Mouse (Mus musculus) left cerebral cortex, postnatal 36 days (tissue): ENCODE results near the gene Nbas. TPM values are rescaled to one million over a fixed set of nuclear protein-coding genes. Genes with fewer than 3 reads are reported as not detected.
A peak's percentile ranks its signal among the peaks of the same experiment; 100 is the strongest.

Experiments
- DNase-seq, 2 experiments: peaks; one replicate each; pipeline ENCODE4 v3.0.0; 2021 to 2022; ENCODE audit warnings: low spot score in 2 of 2, mixed read lengths in 1 of 2
- intact Hi-C: fragments of 180-260 bp; cut with DNase I; formaldehyde crosslinking; loops from one replicate; pipeline ENCODE4 v1.15.1; 2025
- total RNA-seq, 2 experiments: library from RNA; stranded (reverse); gene quantifications; 2 replicates each; pipeline ENCODE4 v1.2.3; 2021

Gene Nbas
- total RNA-seq, 2 experiments from 2014 or later = 31.3 to 33.6 TPM

DNA sequence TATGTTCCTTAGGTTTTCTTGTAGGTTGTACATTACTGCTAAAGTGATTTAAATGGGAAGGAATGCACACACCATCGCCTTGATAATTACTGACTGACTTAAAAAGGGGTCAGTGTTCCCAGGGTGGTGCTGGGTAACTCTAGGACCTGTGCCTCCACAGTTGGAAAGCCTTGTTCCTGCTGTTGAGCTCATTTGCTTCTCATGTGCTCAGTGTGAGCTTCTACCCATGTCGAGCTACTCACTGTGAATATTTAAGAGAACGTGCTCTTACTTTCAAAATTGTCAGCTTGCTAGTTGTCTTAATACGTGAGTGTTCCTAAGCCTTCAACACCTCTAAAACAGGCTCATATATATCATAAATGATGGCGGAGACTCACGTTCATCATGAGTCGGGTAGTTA lies 112.6 kb downstream of the Nbas start:
- DNase-seq = no peak
- intact Hi-C loops = no loop called here

DNA sequence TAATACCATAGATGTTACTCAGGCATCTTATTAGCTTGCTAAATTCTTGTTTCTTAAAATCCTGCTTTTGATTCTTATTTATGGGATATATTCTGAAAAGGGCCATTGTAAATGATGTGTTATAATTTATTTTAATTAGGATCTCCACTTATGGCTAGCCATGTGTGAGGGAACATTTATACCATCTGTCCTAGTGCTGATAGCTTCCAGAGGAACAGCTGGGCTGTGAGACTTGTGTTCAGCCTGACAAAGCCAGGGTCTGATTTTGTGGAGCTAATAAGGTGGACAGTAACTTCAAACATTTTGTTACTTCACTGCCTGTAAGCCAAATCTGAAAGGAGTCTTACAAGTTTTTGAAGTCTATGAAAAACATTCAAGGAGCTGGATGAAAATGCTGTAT lies 113.1 kb downstream of the Nbas start:
- DNase-seq = no peak
- intact Hi-C loops = no loop called here

DNA sequence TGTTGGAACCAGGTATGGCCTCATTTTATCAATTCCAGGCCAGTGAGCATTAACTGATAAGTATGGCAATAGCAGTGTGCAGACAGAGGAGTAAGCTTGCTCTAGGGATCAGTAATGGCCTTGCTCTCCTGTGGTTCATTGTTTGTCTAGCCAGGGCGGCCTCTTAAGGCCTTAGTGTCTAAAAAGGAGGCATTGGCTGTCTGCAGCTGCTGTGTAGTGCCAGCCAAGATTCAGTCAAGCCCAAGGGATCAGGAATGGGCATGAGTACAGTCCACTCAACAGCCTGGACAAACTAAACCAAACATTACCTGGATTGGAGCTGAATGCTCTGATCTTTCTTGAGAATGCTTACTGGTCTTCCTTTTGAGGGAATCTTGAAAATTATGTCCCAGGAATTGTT lies 120.7 kb downstream of the Nbas start:
- no peak for DNase-seq
- intact Hi-C loops = no loop called here

DNA sequence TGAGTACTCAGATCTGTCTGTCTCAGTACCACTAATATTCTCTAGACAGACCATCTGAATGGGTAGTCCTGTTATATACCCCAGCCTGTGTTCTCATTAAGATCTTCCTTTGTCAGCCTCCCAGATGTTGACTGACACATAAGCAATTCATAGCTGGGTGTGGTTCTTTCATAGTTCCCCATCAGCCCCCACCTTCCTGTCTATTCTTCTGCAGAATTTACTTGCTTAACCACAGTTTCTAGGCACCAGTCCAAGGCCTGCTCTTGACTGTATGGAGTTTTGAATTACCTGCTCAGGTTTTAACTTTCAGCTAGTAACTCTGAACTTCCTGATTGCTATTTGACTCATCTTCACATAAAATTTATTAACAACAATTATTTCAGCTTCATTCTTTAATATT lies 141.3 kb downstream of the Nbas start:
- no peak for DNase-seq
- intact Hi-C loops = no loop called here

DNA sequence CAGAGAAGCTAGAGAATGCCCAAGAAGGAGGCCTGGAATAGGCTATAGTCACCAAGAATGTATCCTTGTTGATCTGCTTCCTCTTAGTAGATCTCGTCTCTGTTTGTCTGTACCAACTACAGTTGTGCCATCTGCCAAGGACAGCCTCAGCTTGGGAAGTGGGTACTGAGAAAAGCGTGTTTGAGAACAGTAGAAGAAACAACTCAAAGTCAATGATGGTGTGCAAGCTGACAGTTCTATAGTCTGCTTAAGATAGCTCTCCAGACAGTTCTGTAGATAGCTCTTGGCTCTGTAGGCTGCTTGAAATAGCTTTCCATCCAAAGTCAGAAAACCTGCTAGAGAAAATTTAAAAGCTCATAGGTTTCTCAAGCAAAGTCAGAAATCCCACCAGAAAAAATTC lies 149.7 kb downstream of the Nbas start:
- intact Hi-C loops = no loop called here
- DNase-seq = peak; percentile 20 to 23

DNA sequence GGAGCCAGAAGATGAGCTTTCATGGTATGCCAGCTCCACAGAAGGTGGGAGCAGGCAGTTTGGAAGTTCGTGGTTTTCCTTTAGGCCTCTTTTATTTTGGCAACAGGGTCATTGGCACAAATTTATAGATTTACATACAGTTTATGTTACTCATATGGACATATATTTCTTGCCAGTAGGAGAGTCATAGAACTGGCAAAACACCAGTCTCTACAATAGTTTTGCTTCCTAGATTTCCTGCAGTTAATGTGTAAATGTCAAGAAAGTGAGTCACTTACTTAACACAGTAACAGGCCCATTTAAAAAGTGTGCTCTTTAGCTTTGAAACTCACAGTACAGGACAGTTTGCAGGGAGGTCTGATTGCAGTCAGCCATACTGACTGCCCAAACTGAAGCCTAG lies 161.3 kb downstream of the Nbas start:
- intact Hi-C loops = no loop called here

DNA sequence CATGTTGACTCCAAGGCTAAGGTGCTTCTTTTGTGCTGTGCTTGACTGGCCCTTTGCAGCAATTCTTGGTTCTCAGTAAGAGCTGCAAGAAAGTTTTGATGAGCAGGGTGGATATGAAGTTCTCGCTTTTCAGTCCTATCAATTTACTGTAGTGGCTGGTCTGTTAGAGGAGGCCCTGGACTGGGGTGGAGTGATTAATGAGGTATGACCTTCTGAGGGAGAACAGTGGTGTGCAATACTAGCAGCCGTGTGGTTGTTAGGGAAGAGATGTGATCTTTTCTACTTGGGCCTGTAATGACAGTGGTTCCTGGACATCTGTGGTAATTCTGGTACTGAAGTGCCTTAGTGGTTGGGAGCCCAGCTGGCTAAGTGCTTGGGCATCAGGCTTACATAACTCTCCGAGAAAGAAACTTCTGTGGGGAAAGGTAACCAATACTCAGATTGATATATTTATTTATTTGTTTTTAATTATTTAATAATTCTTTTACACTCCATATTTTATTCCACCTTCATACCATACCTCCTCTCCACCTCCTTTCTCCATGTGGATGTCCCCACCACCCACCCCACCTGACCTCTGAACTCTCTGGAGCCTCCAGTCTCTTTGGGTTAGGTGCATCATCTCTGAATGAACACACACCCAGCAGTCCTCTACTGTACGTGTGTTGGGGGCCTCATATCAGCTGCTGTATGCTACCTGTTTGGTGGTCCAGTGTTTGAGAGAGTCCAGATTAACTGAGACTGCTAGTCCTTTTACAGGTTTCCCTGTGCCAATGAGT lies 175.9 kb downstream of the Nbas start:
- no peak for DNase-seq
- intact Hi-C loops = no loop called here

More for the DNA sequence above, 161.3 kb downstream of the Nbas start:
- no peak for DNase-seq

DNA sequence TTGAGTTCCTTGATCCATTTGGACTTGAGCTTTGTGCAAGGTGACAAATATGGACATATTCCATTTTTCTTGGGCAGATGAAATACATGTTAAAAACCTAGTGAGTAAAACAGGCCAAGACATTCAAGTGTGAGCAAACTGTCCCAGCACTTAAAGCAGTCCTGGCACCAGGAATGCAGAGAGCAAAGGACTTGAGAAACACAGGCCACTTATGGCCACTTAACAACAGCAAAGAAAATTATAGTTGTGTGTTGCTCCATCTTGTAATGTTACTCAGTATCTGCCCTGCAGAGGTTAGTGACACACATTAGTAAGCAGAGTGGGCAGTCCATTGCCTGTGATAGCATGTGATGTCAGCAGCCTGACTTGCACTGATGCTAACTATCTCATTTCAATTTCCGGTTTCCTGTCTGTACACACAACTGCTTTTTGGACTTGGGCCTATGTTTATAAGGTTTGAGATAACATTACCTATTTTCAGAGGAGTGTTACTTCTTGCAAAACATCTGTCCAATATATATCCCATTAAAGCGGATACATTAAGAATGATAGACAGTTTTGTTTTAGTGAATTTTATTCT lies 176.6 kb downstream of the Nbas start:
- no peak for DNase-seq
- intact Hi-C loops = no loop called here

DNA sequence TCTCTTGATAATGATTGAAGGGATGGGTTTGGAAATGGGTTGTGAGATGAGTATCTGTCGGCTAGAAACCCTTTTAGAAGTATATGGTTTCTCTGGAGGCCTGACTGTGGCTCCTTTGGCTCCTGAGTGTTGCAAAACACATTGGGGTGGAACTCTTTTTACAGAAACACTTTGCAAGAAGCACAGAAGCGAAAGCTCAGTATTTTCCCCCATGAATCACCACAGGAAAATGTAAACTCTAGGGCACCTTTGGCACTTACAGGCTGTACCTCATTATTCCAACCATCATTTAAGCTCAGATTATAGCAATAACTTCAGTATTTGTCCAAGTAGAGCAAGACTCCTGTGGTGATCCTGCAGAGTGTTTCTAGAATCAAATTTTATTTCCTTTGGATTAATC lies 180.0 kb downstream of the Nbas start:
- DNase-seq = no peak
- intact Hi-C loops = no loop called here

DNA sequence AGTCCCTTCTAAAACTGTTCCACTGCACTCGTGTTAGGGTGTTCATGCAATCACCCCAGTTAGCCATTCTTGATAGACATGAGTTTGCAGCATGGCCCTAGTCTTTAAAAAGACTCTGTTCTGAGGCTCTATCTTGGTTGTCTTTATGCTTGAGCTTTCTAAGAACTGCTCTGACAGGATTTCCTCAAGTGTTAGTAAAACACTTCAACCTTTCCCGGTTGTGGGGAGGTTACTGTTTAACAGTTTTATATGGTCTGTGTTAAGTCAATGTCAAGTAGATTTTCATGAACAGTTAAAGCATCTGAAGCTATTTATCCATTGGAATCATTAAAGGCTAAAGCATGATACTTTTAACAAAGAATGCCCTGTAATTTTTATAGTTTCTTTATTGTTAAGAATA lies 183.1 kb downstream of the Nbas start:
- no peak for DNase-seq
- intact Hi-C loops = no loop called here

DNA sequence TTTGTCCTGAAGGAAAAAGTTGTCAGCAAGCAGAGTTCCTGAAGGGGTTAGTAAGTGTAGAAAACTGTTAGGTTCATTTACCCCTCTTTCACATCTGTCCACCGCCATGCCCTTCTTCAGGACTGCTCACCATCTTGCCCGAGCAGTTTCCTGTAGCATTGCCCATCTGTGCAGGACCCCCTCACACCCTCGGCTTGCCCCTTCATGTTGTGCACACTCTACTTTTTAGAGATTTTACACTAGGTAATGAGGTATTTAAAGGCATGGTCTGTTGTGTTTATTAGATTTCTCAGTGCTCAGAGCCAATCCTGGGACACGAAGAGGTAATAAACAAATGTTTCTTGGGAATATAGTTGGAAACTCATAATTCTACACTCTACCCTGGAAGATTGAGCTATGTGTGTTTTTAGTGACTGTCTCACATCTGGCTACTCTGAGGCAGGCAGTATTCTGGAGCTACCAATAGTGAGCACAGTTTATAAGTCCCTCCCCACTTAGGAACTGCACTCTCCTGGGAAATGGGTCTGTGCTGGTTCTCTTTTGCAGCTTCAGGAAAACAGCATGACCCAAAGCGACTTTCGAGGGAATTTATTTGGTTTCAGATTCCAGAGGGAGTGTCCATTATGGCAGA lies 191.4 kb downstream of the Nbas start:
- intact Hi-C loops = no loop called here

DNA sequence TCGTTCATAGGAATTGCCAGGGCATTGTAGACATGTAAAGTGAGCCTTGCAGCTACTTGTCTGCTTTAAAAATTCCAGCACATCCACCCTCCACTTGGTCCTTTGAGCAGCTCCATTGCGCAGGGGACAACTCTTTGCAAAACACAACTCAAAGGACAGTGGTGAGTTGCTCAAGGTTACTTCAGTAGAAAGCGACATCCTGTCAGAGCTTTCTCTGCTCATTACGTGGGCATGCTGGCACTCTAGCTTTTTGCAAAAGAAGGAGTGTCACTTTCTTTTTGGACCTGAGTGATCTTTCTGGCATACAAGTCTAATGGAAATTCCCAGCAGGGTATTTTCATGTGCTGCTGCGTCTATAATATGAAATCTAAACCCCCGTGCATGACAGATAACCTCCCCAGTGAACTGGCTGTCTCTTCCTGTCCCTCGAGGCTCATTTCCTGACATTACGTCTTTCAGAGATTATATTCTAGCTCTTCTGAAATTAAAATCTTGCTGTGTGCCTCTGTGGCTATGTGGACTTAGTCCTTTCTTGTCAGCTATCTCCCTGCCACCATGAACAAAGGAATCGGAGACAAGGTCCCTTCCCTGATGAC lies 192.7 kb downstream of the Nbas start:
- no peak for DNase-seq
- intact Hi-C loops = no loop called here

More for the DNA sequence above, 191.4 kb downstream of the Nbas start:
- DNase-seq = no peak

DNA sequence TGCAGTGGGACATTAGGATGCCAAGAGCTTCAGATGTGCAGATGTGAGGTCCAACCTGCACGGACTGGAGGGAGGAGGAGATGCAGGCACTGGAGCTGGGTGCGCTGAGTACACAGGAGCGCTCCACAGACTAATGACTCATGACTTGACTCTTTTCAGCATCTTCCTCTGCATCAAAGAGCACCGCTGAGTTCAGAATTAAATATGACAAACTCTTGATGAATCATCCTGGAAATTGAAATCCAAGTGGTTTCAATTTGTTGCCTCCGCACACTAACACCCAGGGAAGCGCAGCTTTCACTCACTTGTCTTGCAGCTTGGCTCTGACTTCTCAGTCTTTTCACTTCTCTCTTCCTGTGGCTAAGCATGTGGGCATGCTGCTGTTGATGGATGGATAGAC lies 193.5 kb downstream of the Nbas start:
- peak; percentile 23 for DNase-seq
- intact Hi-C loops = no loop called here

DNA sequence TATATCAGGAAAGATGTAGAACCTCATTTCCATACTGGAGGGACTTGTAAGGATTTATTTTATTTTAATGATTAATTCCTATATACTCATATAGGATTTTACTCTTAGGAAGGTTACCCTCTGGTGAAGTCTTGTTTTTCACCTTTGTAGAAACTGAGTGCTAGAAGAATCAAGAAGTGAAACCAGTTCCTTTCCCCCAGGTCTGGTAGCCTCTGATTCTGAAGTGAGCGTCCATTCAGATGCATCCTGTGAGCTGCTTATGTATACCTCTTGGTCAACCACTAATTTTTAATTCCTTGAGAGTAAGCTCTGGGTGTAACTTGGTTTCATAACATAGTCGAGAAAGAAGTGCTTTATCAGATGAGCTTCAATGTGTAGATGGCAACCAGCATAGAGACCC lies 196.6 kb downstream of the Nbas start:
- intact Hi-C loops = no loop called here

DNA sequence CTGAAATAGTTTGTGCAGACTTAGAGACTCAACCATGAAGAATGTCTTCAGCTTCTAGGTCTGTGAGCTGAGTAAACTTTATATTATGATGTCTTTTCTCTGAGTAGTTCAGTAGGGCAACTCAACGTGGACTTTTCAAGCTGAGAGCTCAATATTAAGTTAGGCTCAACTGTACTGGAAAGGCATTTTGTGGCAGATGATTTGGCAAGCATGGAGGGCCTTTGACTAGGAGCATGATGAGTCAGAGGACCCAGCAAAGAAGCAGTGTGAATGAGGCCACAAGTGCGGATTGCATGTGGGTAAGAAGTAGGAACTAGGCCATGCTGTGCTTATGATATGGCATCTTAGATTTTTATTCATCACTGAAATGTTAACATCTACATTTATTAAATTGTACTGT lies 205.9 kb downstream of the Nbas start:
- DNase-seq = no peak
- intact Hi-C loops = no loop called here

More for the DNA sequence above, 196.6 kb downstream of the Nbas start:
- no peak for DNase-seq

DNA sequence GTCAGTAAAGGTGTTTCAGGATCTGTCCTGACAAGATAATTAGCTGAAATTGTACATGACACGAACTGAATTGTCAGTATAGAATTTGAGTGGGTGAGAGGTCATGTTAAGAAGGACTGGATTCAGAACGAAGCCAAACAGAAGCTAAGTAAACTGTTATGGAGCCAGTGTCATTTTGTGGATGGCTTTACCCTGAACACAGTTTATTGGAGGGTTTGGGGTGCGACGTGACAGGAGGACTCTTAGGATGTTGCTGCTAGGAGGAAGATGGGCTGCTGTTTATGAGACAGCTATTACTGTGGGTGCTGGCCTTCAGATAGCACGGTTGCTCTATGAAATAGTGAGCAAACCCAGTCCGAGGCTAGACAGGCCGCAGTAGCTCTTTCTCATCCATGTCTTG lies 210.2 kb downstream of the Nbas start:
- no peak for DNase-seq
- intact Hi-C loops = no loop called here

DNA sequence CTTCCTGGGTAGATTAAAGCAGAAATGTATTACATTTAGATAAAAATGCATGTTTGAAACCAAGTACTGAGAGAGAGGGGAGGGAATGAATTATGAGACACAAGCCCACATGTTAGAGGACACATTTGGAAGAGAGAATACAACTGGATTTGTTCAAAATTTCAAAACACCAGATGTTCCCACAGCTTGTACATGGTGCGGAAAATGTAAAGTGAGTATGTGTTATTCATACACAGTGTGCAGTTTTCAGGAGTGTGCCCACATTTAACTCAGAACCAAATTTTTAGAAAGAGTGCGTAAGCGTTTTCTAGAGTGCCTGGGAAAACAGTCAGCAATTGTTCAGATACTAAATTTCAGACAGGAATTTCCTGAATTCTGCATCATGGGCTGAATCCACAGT lies 217.3 kb downstream of the Nbas start:
- no peak for DNase-seq
- intact Hi-C loops = no loop called here

DNA sequence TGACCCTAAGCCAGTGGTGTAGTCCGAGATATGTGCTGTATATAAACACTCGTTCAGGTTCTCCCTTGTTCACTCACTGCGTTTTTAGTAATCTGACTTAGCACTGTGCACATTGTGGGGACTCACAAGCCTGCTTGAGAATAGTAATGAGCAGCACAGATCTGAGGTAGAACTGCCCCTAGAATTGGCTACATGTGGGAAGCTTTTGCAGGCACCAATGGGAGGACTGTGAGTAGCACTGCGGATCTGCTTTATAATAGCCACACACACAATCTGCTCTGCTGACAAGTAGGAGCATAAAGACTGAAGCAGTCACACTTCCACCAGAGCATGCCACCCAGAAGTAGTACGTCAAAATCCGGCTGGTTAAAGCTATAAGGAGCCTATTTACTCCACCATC lies 228.3 kb downstream of the Nbas start:
- intact Hi-C loops = no loop called here

DNA sequence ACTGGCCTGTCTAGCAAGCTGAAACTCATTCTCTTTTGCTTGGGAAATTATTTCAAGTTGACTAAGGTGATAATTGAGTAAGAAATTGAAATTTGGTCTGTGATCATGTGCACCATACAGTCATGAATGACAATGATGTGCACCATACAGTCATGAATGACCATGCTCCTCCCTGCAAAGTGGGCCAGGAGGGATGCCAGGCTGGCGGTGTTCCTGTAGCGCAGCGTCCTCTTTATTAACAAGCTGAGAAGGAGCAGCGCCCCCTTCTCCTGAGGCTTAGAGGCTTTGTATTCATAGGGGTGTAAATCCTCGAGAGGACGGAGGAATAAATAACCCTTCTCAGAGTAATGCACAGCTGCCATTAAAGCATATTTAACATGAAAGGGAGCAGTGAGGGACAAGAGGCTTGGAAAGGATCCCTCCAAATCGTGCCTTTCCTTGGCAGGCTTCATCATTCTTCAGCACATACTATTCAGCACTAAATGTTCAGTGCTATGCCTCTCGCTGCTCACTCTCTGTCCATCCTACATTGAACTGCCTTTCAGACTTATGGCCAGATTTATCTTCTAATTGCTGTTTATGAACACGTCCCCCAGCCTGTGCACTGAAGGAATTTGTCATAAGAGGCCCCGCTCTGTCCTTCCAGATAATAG lies 230.4 kb downstream of the Nbas start:
- intact Hi-C loops = no loop called here
- no peak for DNase-seq

More for the DNA sequence above, 228.3 kb downstream of the Nbas start:
- DNase-seq = no peak

DNA sequence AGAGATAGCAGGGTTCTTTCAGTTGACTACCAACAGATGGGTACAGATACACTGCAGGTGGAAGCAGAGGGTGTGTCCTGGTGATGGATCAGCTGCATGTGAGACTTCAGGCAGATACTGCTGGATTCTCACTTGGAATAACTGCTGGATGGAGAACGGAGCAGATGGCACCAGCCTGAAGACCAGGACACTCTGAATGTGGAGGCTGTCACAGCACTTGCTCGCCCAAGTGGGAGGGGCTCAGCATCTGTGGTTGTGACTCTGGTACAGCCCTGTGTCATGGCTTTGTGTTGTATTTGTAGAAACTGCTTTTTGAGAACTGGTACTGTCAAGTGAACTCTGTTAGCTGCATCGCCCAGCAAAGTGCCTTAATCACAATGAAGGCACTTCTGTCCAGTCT lies 231.3 kb downstream of the Nbas start:
- intact Hi-C loops = no loop called here
- DNase-seq = peak in 1 of 2 experiments; percentile 19
